Mouse (Mus musculus) ES-Bruce4 (cell line): ENCODE data around the gene Secisbp2.

Source experiments
- CTCF ChIP-seq: IDR thresholded peaks from one replicate; pipeline ENCODE4 v1.8.1; 2011; ENCODE audit warnings: low read depth, low read length
- EP300 ChIP-seq: IDR thresholded peaks from 2 replicates; pipeline ENCODE4 v1.6.1; 2011; ENCODE audit warnings: low read depth, low read length; ENCODE audit not compliant: insufficient read depth
- POLR2A ChIP-seq: IDR thresholded peaks from one replicate; pipeline ENCODE4 v1.8.1; 2011; ENCODE audit warnings: low read length; ENCODE audit not compliant: insufficient read depth

- TF ChIP-seq CTCF (no peak), POLR2A (no peak), EP300 (no peak)
Observed at GRCm38 (mm10) chr13:51678687-51679086, 27.2 kb downstream of the Secisbp2 start.
